Mouse (Mus musculus): ENCODE data around the gene Gpbp1.

The Gpbp1 gene

DNA sequence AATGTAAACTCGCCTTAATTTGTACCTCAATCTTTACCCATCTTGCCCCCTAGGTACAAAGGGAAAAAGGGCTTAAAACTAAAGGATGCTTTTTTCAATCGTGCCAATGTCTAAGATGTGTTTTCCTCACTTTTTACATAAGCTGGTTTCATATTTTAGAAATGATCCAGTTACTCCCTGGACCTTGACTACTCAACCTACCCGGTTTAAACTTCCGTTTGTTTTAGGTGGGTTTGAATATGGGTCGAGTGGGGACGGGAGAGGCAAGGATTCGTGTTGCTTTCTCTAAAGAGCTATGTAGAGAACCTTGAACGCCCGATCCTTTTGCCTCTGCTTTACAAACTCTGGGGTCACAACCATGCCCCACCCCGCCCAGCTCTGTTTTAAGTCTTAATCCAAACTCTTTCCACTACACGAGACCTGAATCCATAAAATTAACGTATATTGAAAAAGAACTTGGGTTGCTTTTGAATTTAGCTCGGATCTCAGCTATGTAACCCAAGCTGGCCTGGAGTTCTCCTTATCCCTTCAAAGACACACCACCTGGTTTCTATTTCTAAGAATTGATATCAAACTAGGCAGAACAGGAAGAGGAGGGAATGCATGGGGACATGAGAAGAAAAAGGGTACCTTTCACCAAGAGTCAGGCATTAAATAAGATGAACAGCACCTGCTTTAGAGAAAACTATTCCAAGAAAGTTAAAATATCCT, 1.3 kb upstream of the Gpbp1 start:
- TF ChIP-seq GATA4 (IDR thresholded peaks at IDR 0.05; ENCODE audit: insufficient replicate concordance, low read length): no peak

DNA sequence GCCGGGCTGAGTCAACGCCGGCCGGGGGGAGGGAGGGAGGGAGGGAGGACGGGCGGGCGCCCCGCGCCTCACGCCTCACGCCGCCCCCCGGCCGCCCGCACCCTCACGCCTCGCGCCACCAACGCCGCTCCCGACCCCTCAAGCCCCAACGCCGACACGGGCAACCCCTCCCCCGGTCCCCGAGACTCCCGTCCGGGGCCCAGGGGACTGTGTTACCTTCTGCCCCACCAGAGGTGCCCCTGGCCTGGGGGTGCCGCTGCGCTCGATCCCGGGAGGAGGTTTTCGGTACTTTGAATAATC, 459 bp downstream of the Gpbp1 start:
- no peak for TF ChIP-seq GATA4 (IDR thresholded peaks at IDR 0.05; ENCODE audit: insufficient replicate concordance, low read length)

DNA sequence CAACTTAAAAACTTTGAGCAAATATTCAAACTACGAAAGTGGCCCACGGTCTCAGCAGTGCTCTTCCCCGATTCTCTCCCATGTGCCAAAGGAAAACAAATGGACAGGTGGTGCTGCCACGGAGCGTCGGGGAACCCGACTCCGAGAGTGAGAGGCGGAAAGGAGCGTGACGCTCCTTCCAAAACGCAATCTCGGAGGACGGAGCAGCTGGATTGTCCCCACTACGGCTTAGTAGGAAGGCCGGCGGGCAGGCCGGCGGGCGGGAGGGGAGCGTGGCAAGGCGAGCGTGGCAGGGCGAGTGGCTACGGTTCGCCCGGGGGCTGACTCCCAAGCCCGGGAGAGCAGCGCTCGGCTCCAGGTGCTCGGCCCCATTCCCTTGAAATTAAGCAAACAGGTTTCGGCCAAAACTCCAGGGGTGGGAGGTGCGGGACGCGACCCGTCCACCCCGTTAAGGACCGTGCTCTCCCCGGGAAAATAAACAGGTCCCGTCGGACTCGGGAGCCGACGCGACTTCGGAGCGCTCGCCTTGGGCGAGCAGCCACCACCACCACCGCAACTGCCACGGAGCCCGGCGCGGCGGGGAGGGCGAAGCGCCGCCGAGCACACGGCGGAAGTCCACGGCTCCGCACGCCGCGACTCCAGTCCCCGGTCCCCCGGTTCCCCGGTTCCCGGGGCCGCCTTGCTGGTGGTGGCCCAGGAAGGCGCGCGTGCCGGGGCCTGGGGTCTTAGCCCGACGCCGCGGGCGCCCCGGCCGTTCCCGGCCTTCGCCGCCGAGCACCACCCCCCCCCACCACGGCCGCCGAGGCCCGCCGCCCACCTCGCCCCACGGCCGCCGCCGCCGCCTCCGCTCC, 1.0 kb downstream of the Gpbp1 start:
- no peak for TF ChIP-seq GATA4 (IDR thresholded peaks at IDR 0.05; ENCODE audit: insufficient replicate concordance, low read length)

DNA sequence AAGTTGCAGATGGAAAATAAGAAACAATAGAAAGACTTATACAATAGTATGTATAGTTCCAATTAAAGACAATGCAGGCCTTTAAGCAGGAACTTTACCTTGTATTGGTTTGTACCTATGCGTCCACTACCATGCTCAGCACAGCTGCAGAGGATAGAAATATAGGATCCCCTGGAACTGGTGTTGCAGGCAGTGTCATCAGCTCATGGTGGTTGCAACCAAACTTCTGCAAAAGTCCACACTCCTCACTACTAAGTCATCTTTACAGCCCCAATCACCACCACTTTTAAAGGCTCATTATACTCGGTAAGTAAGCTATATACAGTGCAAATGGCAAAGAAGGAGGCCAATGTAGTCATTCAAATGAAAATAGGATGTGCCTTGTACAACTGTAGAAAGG, 12.2 kb downstream of the Gpbp1 start:
- no peak for TF ChIP-seq GATA4 (IDR thresholded peaks at IDR 0.05; ENCODE audit: insufficient replicate concordance, low read length)

DNA sequence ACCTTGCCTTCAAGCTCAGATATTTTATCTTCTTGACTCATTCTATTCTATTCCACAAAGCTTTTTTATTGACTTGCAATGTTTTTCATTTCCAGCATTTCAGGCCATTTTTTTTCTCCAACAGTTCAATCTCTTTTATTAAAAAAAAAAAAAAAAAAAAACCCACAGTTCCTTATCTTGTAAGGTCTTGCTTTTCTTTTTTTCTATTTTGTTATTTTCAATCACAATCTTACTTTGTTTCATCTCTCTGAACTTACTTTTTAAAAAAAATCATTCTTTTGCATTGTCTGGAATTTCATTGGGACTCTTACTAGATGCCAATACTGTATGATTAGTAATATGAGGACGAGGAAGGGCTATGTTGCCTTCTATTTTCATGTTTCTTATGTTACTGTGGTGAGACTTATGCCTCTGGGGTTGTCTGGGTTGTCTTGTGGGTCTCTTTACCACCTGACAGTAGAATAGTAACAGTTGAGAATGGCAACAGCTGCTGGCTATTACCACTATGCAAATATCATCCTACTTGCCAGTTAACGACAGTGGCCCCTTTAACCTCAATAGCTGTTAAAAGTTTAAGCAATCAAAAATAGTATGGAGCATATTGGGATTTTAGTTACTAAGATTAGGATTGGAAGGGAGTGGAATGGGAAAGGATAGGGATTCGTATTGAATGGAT, 19.2 kb downstream of the Gpbp1 start:
- TF ChIP-seq GATA4 (IDR thresholded peaks at IDR 0.05; ENCODE audit: insufficient replicate concordance, low read length): no peak

DNA sequence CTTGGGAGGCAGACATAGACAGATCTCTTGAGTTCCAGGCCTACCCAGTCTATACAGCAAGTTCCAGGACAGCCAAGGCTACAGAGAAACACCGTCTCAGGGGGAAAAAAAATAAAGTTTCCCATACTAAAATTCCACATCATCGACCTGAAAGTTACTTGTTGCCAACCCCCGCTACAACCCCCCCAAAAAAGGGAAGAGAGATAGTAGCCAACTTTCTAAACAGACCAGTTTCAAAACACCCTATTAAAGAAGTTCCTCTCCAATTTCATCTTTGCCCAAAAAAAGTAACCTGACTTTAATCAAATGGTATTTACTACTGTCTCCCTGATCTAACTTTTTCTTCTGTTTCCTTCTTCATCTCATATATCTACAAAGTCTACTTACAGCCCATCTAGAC, 22.6 kb downstream of the Gpbp1 start:
- TF ChIP-seq GATA4 (IDR thresholded peaks at IDR 0.05; ENCODE audit: insufficient replicate concordance, low read length): no peak

DNA sequence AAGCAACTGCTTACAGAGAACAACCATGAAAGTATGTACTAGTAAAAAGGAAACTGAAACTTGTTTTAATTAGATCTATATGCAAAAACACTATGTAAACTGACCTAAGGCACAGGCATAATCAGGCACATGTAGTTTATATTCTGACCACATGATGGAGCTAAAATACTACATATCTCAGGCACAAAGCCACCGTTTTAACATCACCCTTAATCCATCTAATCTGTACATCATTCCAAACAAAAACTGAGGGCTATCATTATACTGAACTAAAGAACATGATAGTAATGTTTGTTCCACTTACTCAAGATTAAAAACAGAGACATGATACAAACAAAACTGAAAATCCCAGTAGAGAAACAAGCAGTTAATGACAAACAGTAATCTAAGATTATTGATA, 28.5 kb downstream of the Gpbp1 start:
- no peak for TF ChIP-seq GATA4 (IDR thresholded peaks at IDR 0.05; ENCODE audit: insufficient replicate concordance, low read length)

DNA sequence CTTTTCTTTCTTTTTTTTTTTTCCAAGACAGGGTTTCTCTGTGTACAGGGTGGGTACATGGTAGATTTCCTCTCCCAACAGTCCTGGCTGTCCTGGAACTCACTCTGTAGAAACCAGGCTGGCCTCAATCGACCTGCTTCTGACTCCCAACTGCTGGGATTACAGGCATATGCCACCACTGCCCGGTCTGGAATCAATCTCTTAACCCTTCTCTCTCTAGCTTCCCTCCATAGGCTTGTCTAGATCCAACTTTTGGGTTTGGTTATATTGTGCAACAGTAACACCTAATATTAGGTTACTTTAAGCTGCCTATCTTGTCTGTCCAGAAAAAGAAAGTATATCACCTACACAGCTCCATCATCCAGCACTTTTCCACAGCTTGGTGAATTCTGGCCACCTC, 33.1 kb downstream of the Gpbp1 start:
- TF ChIP-seq GATA4 (IDR thresholded peaks at IDR 0.05; ENCODE audit: insufficient replicate concordance, low read length): no peak

DNA sequence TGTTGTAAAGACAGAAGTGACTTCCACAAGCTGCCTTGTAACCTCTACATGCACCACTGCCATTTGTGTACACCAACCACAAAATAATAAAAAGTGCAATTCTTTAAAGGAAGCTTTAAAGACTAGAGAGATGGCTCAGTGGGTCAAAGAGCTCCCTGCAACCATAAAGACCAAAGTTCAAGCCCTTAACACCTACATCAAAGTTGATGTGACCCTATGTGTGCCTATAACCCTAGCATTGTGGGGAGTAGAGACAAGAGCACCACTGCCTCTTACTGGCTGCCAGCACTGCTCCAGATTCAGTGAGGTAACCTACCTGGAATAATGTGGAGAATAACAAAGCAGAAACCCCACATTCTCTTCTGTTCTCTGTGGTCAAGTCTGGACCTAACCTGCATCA, 45.6 kb downstream of the Gpbp1 start:
- TF ChIP-seq GATA4 (IDR thresholded peaks at IDR 0.05; ENCODE audit: insufficient replicate concordance, low read length): no peak

DNA sequence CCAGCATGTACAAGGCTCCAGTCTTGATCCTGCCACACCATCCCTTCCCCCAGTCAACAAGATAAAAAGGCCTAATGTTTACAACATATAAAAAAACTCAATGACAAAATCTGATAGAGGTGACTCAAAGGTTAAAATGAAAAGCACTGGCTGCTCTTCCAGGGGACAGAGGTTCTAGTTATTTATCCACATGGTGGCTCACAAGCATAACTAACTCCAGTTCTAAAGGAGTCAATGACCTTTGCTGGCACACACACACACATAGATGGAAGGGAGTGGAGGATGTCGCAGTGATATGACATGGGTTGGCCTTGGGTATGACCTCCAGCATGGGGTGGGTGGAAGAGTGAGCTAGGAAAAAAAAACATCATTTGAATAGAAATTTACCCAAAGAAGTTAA, 58.7 kb downstream of the Gpbp1 start:
- TF ChIP-seq GATA4 (IDR thresholded peaks at IDR 0.05; ENCODE audit: insufficient replicate concordance, low read length): peak; percentile 55; the same call in 1 of the 2 replicates

DNA sequence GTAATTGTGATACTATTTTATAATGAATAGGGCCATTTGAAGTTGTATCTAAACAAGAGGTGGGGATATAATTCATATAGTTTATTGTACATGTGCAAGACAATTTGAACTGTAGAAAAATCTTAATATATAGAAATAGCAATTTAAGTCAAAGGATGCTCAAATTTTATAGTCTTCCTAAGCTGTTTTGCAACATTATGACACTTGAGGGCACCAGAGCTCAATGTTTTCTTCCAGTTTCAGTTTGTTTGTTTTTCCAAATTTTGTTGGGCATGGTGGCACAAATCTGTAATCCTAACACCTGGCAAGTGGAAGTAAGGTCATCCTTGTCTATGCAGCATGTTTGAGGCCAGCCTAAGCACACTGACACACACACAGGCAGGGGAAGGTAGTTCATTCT, 68.6 kb downstream of the Gpbp1 start:
- no peak for TF ChIP-seq GATA4 (IDR thresholded peaks at IDR 0.05; ENCODE audit: insufficient replicate concordance, low read length)

DNA sequence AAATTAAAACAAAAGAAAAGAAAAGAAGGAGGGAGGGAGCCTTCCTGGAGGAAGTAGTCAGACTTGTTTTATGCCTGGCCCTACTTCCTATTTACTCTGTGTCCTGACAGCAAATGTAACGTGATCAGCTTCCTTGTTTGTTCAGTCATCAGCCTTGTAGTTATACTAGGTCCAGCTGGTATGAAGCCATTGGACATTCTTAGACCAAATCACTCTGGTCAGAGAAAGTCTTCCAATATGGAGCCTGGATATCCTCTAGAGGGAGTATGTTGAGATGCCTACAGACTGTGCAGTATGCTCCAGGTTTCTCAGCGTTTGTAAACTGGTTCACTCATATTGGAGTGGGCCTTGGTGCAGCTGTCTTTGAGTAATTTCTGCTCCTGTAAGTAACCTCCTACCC, 71.8 kb downstream of the Gpbp1 start:
- TF ChIP-seq GATA4 (IDR thresholded peaks at IDR 0.05; ENCODE audit: insufficient replicate concordance, low read length): no peak

DNA sequence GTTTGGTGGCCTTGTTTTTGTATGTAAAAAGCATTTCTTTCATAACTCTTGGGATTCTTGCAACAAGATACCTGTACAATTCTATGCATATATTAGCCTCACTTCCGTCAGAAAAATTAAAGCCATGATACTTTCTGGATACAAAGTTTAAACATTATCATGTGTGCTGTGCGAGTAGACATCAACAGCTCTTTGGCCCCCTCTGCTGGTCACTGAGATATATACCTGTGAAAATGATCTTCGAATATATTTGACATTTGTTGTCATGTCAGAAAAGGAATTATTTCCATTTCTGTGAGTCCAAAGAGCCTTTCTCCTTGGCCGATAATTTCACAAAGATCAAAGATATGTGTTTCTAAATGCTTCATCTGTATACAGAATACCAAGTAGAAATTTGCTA, 76.8 kb downstream of the Gpbp1 start:
- TF ChIP-seq GATA4 (IDR thresholded peaks at IDR 0.05; ENCODE audit: insufficient replicate concordance, low read length): no peak

DNA sequence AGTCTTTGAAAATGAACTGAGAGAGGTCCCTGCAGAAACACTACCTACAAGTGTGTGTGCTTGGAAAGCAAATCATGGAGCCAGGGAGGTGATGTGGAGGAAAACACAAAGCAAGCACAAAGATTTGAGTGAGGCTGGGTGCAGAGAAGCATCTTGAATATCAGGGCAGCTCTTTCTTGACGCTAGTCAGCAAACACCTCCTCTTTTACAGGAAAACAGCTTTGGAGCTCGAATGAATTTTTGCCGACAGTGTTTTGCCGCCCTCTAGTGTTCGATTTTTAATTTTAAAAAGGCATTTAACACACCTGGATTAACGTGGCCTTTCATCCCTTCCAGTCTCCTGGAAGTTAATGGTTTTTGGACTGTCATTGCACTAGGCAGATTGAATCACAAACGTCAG, 79.1 kb downstream of the Gpbp1 start:
- TF ChIP-seq GATA4 (IDR thresholded peaks at IDR 0.05; ENCODE audit: insufficient replicate concordance, low read length): no peak

DNA sequence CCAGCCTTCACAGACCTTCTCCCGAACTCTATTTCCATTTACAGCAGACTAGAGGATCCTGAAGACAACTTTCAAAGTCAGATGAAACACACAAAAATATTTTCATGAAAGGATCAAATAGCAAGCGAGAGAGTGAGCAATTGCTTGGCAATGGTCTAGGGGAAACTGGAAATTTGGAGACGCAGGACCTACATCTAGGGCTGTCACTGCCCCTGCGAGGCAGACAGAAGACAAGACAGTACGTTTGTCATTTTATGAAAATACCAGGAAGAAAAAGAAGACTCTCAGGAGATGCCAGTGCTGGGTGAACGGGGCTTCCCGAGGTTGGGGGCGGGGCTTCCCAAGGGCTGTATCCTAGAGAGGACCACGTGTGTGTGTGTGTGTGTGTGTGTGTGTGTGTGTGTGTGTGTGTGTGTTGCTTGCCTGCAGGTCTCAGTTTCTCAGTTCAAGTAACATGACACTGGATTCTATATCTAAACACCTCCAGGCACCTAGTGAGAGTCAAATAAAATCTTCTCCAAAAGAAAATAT, 83.0 kb downstream of the Gpbp1 start:
- no peak for TF ChIP-seq GATA4 (IDR thresholded peaks at IDR 0.05; ENCODE audit: insufficient replicate concordance, low read length)

DNA sequence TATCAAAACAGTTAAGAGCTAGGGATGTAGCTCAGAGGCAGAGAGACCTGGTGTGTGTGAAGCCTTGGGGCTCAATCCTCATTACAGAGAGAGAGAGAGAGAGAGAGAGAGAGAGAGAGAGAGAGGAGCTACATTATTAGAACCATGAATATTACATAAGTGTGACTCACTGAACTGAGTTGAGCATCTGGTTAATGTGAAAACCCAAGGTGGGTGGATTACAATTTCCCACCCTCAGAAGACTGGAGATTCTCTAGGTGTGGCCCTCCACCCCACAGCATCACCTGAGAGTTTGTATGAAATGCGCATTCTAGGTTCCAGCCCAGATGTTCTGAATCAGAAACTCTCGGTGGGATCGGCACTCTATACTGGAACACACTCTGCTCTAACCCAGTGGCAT, 84.0 kb downstream of the Gpbp1 start:
- TF ChIP-seq GATA4 (IDR thresholded peaks at IDR 0.05; ENCODE audit: insufficient replicate concordance, low read length): no peak

Measured in liver, adult (tissue).